Mouse (Mus musculus): ENCODE data around the gene Rab8a. TPM values are rescaled to one million over a fixed set of nuclear protein-coding genes. Genes with fewer than 3 reads are reported as not detected.
A peak's percentile ranks its signal among the peaks of the same experiment; 100 is the strongest.
"Not testable (repeated sequence)": the region's sequence is repeated elsewhere in the genome, so short reads cannot be mapped to it uniquely, and the experiment has no call there.

The Rab8a gene
- total RNA-seq (2021) = 10 to 100 TPM; 35.0 to 47.6 TPM

- intact Hi-C loops (cut with DNase I) = loop anchor here (5.0 kb wide), 2 partner anchors 76 to 239 kb away; no protein-coding TSS in a partner anchor
- DNase-seq (ENCODE audit: low spot score in 2 of 2) = peak; percentile 100
Observed at GRCm38 (mm10) chr8:72160707-72161697, at the start of gene Rab8a. Gene Rab8a (plus strand): TSS chr8:72161200.

GRCm38 (mm10) chr8:72112486-72112885, 48.5 kb upstream of the Rab8a start:
- no peak for DNase-seq (ENCODE audit: low spot score in 2 of 2)
- intact Hi-C loops (cut with DNase I) = no loop called here

DNA sequence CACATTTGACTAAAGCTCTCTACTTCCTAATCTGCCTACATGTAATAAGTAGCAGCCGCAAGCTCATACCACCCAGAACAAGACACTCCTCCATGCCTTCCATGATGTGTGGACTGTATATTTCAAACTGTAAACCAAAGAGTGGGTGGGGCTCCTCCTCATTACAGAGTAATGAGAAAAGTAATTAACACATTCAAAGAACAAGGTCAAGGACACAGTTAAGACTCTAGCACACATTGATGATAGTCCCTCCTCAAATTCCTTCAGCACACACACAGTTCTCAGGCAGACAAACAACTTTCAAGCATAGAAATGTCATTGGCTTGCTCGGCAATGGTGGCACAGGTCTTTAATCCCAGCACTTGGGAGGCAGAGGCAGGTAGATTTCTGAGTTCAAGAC, 45.8 kb upstream of the Rab8a start:
- intact Hi-C loops (cut with DNase I) = no loop called here

GRCm38 (mm10) chr8:72118616-72119015, 42.4 kb upstream of the Rab8a start:
- intact Hi-C loops (cut with DNase I) = no loop called here
- DNase-seq (ENCODE audit: low spot score in 2 of 2) = no peak

More for the DNA sequence above, 45.8 kb upstream of the Rab8a start:
- no peak for DNase-seq (ENCODE audit: low spot score in 2 of 2)

- DNase-seq (ENCODE audit: low spot score in 2 of 2); intact Hi-C loops (cut with DNase I): not testable (repeated sequence)
Observed at GRCm38 (mm10) chr8:72121486-72121885, 39.5 kb upstream of the Rab8a start.

GRCm38 (mm10) chr8:72121997-72122396, 39.0 kb upstream of the Rab8a start:
- no peak for DNase-seq (ENCODE audit: low spot score in 2 of 2)
- intact Hi-C loops (cut with DNase I) = no loop called here

GRCm38 (mm10) chr8:72127834-72128233, 33.2 kb upstream of the Rab8a start:
- intact Hi-C loops (cut with DNase I) = no loop called here
- no peak for DNase-seq (ENCODE audit: low spot score in 2 of 2)

DNA sequence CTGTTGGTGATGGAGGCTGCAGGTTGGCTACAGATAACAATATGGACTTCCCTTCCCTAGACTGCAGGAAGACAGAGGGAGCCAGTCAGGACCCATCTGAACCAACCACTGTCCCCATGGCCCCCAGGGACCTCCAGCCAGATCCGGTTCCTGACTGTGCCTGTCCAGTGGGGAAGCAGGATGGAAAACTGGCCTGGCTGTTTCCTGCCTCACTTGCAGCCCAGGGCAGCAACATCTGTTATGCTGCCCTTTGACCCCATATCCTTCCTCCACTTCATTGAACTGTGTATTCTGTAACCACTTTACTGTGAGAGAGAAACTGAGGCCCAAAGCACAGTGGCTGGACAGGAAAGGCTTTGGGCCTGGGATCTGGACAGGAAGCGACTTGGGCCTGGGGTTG, 29.7 kb upstream of the Rab8a start:
- no peak for DNase-seq (ENCODE audit: low spot score in 2 of 2)
- intact Hi-C loops (cut with DNase I) = no loop called here

DNA sequence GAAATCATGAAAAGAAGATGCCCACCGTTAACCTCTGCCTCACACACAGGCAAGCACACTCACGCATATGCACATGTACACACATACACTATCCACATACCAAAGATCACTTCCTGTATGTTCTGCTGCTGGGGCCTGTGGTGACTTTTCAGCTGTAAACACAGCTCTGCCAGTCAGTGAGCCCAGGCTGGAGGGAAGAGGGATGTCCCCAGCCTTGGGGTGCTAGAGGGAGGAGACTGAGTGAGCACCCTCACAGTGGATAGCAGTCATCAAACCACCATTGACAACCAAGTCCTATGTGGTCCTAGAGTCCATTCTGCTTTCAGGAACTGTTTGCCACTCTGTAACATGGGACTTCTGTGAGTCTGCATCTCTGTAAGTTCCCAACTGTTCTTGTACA, 29.1 kb upstream of the Rab8a start:
- DNase-seq (ENCODE audit: low spot score in 2 of 2) = no peak
- intact Hi-C loops (cut with DNase I) = no loop called here

GRCm38 (mm10) chr8:72132417-72132816, 28.6 kb upstream of the Rab8a start:
- intact Hi-C loops (cut with DNase I) = no loop called here
- DNase-seq (ENCODE audit: low spot score in 2 of 2) = no peak

GRCm38 (mm10) chr8:72132891-72133290, 28.1 kb upstream of the Rab8a start:
- intact Hi-C loops (cut with DNase I) = no loop called here
- DNase-seq (ENCODE audit: low spot score in 2 of 2) = no peak

GRCm38 (mm10) chr8:72133507-72133906, 27.5 kb upstream of the Rab8a start:
- intact Hi-C loops (cut with DNase I) = no loop called here
- DNase-seq (ENCODE audit: low spot score in 2 of 2) = no peak

DNA sequence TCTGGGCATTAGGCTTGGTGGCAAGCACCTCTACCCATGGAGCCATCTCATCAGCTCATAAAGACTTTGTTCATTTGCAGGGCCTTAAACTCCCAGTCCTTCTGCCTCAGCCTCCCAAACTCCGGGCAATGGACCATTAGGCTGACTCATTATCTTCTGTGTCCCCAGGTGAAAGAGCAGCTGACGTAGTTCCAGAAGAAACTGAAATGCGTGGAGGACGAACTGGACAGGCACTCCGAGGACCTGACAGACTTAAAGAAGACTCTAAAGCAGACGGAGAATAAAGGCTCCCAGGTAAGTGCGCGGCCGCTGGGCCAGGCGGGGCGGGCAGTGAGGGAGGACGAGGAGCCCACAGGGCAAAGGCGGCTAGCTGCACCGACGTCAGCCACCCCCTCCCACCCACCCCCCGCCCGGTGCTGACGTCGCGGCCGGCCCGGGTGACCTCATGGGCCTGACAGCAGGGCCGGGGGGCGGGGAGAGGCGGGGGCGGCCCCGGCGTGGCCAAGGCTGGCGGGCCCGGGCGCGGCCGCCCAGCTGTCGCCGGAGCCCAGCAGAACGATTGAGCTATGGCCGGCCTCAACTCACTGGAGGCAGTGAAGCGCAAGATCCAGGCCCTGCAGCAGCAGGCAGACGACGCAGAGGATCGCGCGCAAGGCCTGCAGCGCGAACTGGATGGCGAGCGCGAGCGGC, 26.1 kb upstream of the Rab8a start, which contains the start of gene Tpm4:
Tpm4 (plus strand) TSS at position 220 of the 690 bp plus-strand sequence.
- DNase-seq (ENCODE audit: low spot score in 2 of 2) = peak; percentile 39 to 56
- intact Hi-C loops (cut with DNase I) = no loop called here

DNA sequence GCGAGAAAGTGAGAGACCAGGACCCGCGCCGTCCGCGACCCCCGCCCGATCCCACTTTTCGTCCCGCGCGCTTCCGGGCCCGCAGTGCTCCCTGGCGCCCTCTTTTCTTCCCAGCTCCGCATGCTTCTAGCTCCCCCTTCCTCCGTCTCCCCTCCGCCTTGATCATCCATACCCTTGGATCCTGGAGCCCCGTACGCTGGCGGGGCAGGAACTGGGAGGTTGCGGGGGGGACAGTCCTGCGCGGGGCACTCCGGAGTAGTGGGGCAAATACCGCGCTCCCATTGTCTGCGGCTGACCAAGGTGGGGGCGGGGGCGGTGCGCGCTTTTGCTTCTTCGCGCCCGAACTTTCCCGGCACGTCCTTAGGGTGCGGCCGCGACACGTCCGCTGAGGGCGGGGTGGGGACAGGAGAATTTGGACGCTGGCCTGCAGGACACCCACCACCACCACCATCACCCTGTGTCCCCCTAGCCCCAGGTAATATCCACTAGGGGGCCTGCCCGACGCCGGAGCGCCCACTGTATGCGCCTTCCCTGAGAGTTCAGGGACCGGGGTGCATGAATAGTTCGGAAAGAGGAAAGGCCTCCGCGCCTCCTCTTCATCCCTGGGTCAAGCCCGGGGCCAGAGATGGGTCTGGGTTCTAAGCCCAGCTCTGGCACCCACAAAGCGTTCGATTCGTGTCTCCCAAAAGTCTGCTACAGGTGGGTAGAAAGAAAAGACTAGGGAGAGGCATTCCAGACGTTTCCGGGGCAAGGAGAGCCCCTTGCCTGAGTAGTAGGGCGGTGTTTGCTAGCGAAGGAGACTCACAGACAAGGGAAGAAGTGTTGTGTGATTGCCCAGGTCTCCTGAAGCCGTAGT, 25.3 kb upstream of the Rab8a start:
- intact Hi-C loops (cut with DNase I) = no loop called here
- DNase-seq (ENCODE audit: low spot score in 2 of 2) = no peak

DNA sequence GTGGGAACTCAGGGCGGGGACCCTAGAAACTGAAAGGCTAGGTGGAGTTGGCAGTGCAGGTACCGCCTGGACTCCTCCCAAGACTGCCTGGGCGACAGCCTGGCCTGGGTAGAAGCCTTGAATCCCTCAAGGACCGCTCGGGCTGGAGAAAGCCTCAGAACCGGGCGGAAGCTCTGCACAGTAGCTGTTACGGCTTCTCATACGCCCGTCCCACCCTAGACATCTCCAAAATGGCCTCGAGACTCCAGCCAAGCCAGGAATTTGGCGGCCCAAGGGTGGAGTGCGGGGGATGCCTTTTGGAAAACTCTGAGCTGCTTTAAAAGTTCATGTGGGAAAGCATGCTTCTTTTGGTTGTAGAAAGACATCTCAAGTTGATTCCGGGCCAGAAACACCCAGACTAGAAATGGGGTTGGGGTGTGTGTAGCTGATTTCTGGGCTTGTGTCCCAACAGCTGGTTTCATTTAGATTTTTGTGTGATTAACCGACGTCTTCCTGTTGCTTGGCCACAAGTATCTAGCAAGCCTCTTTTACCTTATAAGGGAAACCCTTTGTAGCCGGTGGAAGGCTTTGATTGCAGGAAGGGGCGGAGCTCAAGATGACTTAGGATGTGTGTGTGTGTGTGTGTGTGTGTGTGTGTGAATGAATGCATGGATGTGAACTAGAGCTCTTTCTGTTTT, 24.6 kb upstream of the Rab8a start:
- intact Hi-C loops (cut with DNase I) = no loop called here
- DNase-seq (ENCODE audit: low spot score in 2 of 2) = peak in 1 of 2 experiments; percentile 18

GRCm38 (mm10) chr8:72137431-72137830, 23.6 kb upstream of the Rab8a start:
- intact Hi-C loops (cut with DNase I) = no loop called here
- no peak for DNase-seq (ENCODE audit: low spot score in 2 of 2)

DNA sequence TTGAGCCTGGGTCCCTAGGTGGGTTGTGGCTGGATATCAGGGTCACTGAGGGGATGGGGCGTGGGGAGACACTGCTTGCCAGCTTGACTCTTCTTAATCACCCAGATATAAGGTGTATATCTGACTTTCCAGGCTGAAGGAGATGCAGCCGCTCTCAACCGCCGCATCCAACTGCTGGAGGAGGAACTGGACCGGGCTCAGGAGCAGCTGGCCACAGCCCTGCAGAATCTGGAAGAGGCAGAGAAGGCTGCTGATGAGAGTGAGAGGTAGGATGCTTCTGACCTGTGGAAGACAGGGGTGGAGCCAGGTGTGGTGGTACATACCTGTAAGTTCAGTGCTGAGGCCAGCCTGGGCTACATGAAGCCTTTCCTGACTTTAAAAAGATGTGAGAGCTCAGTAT, 22.5 kb upstream of the Rab8a start:
- no peak for DNase-seq (ENCODE audit: low spot score in 2 of 2)
- intact Hi-C loops (cut with DNase I) = no loop called here

- intact Hi-C loops (cut with DNase I) = no loop called here
Observed at GRCm38 (mm10) chr8:72143256-72143824, 17.7 kb upstream of the Rab8a start.

More at GRCm38 (mm10) chr8:72143256-72143824, 17.7 kb upstream of the Rab8a start:
- DNase-seq (ENCODE audit: low spot score in 2 of 2) = no peak

All from left cerebral cortex, postnatal 36 days (tissue).